Mouse (Mus musculus): ENCODE results near the gene Tenm1. TPM values are rescaled to one million over a fixed set of nuclear protein-coding genes. Genes with fewer than 3 reads are reported as not detected.

Gene Tenm1
- polyA plus RNA-seq (2015; fragmentation: Nextera tagmentation; extraction: Ambion mirVana): 0.49 and 0.54 TPM in 2 replicates

DNA sequence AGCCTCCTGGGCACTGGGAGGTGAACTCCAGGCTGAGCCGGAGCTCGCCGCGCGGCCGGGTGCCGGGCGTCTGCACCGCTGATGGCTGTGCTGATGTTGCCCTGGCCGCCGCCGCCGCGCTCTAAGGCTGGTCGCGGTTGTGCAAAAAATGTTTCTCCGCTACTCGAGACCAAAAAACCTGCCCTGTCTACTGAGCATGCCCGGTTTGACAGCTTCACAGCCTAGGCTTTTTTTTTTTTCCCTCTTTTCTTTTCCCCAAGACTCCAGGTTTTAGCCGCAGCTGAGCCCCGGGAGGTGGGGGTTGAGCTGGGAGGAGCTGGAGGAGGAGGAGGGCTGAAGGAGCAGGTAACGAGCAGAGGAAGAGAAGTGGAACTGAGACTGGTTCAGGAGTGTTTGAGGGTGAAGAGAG, at the start of gene Tenm1:
Gene Tenm1 (minus strand): TSS at position 272 of the 409 bp plus-strand sequence.
- Histone ChIP-seq H3K9me3 (no peaks in the 10 kb centered on the region), H3K27ac (no peak within 1 kb of the TSS), H3K9ac (no peak within 1 kb of the TSS), H3K4me1 (replicated peaks) (no peaks in the 10 kb centered on the region), H3K4me2 (replicated peaks) (peak within 1 kb of the TSS; percentile 71), H3K4me3 (replicated peaks) (peak within 1 kb of the TSS; percentile 35), H3K27me3 (replicated peaks) (peaks cover 5% of the 10 kb centered on the region), H3K36me3 (no peaks in the 10 kb centered on the region)
- 13% methylated on average over 22 of the region's 22 CpGs for WGBS
- ATAC-seq: peak; percentile 72

DNA sequence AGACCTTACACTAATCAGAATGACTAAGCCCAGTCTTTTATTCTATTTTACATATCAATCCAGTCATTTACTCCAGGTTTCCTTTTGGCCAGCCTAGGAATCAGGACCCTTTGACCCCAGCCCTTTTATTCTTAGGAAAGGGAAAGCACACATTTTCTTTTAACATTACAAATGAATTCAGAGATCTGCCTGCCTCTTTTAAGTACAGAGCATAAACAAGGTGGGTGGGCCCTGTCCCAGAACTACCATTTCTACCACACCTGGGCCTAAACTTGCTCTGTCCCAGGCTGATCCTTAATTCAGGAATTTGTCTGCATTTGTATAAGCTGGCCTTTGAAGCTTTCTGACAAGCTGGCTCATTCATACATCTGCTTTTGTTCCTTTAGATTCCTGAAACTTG, 38.4 kb upstream of the Tenm1 start:
- no peaks in the 10 kb centered on the region for H3K9me3 ChIP-seq
- no peaks in the 10 kb centered on the region for H3K36me3 ChIP-seq
- no peak overlapping the region for H3K4me2 ChIP-seq (replicated peaks)
- no peak for ATAC-seq
- H3K4me1 ChIP-seq (replicated peaks): no peaks in the 10 kb centered on the region
- no peaks in the 10 kb centered on the region for H3K27me3 ChIP-seq (replicated peaks)
- H3K27ac ChIP-seq: no peak overlapping the region
- H3K9ac ChIP-seq: no peak overlapping the region
- H3K4me3 ChIP-seq (replicated peaks): no peak overlapping the region

DNA sequence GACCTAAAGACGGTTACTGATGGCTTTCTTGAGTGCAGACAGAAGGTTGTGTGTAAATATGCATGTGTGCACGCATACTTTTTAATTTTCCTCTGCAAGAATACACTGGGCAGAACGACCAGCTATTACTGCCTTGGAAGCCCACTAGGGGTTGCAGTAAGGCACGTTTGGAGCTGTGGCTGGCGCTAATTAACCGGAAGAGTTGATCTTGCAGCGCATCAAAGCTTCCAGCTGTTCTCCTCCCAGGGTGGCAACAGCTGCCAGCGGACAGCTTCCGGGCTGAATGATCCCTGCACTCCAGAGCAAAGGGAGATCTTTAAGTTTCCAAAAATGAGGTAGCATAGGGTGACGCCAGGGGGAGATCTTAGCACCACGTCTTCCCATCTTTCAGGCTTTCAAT, 1.7 kb upstream of the Tenm1 start:
- Histone ChIP-seq H3K27ac (no peak overlapping the region), H3K9me3 (no peaks in the 10 kb centered on the region), H3K27me3 (replicated peaks) (peaks cover 5% of the 10 kb centered on the region), H3K4me3 (replicated peaks) (peak overlapping the region; percentile 35), H3K9ac (no peak overlapping the region), H3K36me3 (no peaks in the 10 kb centered on the region), H3K4me1 (replicated peaks) (no peaks in the 10 kb centered on the region), H3K4me2 (replicated peaks) (peak overlapping the region; percentile 71)
- WGBS: 11% methylated on average over 11 of the region's 11 CpGs
- ATAC-seq: peak; percentile 54

DNA sequence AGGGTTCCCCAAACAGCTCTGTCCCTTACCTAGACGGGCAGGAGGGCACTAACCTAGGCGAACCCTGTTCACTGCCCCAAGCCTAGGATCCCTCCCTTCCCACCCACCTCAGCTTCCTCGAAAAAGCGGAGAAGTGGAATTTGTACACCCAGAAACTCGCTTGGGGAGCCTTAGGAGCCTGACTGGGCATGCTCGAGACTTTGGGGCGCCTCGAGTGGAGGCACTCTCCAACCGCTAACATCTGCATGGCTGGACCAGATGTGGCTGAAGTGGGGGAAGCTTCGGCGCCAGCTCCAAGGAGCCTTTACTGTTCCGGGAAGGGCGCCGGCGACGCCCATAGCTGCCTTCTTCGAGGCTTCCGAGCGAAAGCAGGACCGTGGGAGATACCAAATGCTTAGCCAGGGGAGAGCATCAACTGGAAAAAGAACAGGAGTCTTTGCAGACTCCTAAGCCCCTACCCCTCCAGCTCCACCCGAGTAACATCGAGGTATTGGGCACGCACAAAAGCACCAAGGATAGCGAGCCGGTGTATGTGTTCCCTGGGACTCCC, 1.1 kb upstream of the Tenm1 start:
- H3K9ac ChIP-seq: no peak overlapping the region
- peak; percentile 63 for ATAC-seq

DNA sequence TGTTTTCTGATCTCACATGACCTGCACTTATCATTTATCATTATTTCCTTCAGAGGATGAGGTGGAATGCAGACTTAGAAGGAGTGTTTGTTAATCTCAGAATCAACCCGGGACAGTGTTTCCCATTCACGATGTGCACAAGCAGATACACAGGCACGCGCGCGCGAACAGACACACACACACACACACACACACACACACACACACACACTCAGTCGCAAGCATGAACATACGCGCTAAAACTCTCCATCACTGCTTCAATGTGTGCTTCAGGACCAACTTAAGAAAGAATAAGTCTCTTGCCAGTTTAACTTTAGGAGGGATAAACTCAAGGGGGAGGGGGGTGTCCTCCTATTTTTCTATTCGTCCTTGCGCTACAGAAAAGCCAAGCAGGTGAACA, 411 bp upstream of the Tenm1 start:
- H3K27me3 ChIP-seq (replicated peaks): peaks cover 5% of the 10 kb centered on the region
- ATAC-seq: peak; percentile 34; the same call in 1 of the 2 replicates
- 25% methylated on average over 12 of the region's 12 CpGs for WGBS

More for the DNA sequence above, 1.1 kb upstream of the Tenm1 start:
- no peaks in the 10 kb centered on the region for H3K36me3 ChIP-seq
- H3K4me1 ChIP-seq (replicated peaks): no peaks in the 10 kb centered on the region
- 24% methylated on average over 25 of the region's 25 CpGs for WGBS
- H3K9me3 ChIP-seq: no peaks in the 10 kb centered on the region
- no peak overlapping the region for H3K27ac ChIP-seq
- peaks cover 5% of the 10 kb centered on the region for H3K27me3 ChIP-seq (replicated peaks)
- H3K4me3 ChIP-seq (replicated peaks): peak overlapping the region; percentile 35
- H3K4me2 ChIP-seq (replicated peaks): peak overlapping the region; percentile 71

DNA sequence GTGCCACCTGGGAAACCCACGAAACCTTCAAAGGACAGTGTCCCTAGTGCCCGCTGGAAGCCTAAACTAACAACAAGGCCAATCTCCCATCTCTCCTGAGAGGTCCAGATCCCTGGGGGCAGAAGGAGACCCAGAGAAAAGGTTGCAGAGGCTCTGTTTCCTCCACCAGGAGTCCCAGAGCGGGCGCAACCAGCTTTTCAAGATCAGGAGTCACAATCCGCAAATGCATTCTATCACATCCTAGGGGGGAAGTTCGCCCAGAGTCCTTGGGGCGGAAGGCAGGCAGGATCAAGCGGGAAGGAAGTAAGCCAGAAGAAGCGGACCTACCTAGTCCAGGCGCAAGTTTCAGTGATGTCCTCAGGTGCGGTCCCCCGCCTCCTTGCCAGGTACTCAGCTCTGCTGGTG, 963 bp downstream of the Tenm1 start:
- Histone ChIP-seq H3K9me3 (no peaks in the 10 kb centered on the region), H3K27me3 (replicated peaks) (peaks cover 5% of the 10 kb centered on the region), H3K4me1 (replicated peaks) (no peaks in the 10 kb centered on the region), H3K9ac (no peak overlapping the region), H3K4me3 (replicated peaks) (peak overlapping the region; percentile 35), H3K27ac (no peak overlapping the region), H3K4me2 (replicated peaks) (peak overlapping the region; percentile 71), H3K36me3 (no peaks in the 10 kb centered on the region)
- no peak; the same call in 1 of the 2 replicates for ATAC-seq
- WGBS: 19% methylated on average over 12 of the region's 12 CpGs

More for the DNA sequence above, 411 bp upstream of the Tenm1 start:
- no peaks in the 10 kb centered on the region for H3K36me3 ChIP-seq
- no peaks in the 10 kb centered on the region for H3K9me3 ChIP-seq
- H3K9ac ChIP-seq: no peak overlapping the region
- H3K27ac ChIP-seq: no peak overlapping the region
- H3K4me2 ChIP-seq (replicated peaks): peak overlapping the region; percentile 71
- peak overlapping the region; percentile 35 for H3K4me3 ChIP-seq (replicated peaks)
- no peaks in the 10 kb centered on the region for H3K4me1 ChIP-seq (replicated peaks)

DNA sequence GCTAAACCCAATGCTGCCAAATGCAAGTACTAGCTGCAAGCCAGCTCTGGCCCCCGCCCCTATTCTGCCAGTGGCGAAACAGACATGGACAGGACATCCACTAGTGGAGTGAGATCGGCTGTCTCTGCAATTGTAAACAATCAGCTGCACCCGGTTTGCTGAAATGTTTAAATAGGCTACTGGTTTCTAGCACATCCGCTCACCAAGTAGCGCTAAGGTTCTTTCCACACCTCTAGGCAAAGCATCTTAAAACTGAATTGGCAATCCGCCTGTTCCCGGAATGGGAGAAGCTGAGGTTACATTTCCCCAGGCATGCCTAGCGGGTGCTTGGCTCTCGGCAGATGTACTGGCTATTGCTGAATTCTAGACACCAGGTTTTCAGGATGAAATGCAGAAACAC, 1.8 kb downstream of the Tenm1 start:
- Histone ChIP-seq H3K27me3 (replicated peaks) (peaks cover 5% of the 10 kb centered on the region), H3K9ac (no peak overlapping the region), H3K36me3 (no peaks in the 10 kb centered on the region), H3K4me2 (replicated peaks) (no peak overlapping the region), H3K27ac (no peak overlapping the region), H3K4me1 (replicated peaks) (no peaks in the 10 kb centered on the region), H3K4me3 (replicated peaks) (no peak overlapping the region), H3K9me3 (no peaks in the 10 kb centered on the region)
- no peak for ATAC-seq
- 29% methylated on average over 10 of the region's 10 CpGs for WGBS

DNA sequence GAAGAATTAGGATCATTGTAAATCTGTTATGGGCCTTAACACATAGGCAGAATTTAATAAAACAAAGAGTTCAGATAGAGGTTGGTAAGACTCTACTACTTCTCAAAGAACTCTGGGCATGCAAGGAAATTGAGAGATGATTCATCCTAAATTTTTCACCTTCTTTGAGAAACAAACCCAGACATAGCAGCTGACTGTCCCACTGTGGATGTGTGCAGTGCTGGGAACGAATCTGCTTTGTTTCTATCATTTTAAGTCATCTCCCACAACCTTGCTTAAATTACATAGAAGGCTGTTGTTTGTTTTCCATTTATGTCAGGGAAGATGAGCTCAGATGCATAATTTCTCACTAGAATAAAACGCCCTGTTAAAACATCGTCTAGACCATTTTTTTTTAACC, 31.0 kb downstream of the Tenm1 start:
- 76% methylated on average over 3 of the region's 3 CpGs for WGBS
- Histone ChIP-seq H3K36me3 (no peaks in the 10 kb centered on the region), H3K9ac (no peak overlapping the region), H3K27me3 (replicated peaks) (no peaks in the 10 kb centered on the region), H3K4me1 (replicated peaks) (no peaks in the 10 kb centered on the region), H3K4me3 (replicated peaks) (no peak overlapping the region), H3K9me3 (no peaks in the 10 kb centered on the region), H3K4me2 (replicated peaks) (no peak overlapping the region), H3K27ac (no peak overlapping the region)
- no peak for ATAC-seq

DNA sequence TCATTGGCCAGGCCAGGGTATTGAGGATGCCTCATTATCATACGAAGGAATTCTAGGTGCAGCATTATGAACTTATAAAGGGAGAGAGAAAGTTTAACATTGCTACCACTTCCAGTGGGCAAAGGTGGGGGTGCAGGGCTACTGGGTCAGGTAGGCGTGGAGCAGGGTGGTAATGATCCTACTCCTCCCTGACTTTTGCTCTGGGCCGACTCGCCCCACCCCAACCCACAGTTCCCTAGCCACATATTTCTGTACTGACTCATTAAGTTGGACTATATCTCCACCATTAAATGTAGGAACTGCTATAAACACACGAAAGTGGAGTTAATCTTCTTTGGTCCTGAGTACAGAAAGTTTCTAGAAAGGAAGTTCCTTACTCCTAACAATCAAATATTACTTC, 40.8 kb downstream of the Tenm1 start:
- H3K9ac ChIP-seq: no peak overlapping the region
- H3K4me3 ChIP-seq (replicated peaks): no peak overlapping the region
- WGBS: 59% methylated on average over 5 of the region's 5 CpGs
- H3K36me3 ChIP-seq: no peaks in the 10 kb centered on the region
- no peaks in the 10 kb centered on the region for H3K27me3 ChIP-seq (replicated peaks)
- no peaks in the 10 kb centered on the region for H3K4me1 ChIP-seq (replicated peaks)
- H3K4me2 ChIP-seq (replicated peaks): no peak overlapping the region
- H3K9me3 ChIP-seq: no peaks in the 10 kb centered on the region
- no peak overlapping the region for H3K27ac ChIP-seq
- peak; percentile 58; the same call in 1 of the 2 replicates for ATAC-seq

DNA sequence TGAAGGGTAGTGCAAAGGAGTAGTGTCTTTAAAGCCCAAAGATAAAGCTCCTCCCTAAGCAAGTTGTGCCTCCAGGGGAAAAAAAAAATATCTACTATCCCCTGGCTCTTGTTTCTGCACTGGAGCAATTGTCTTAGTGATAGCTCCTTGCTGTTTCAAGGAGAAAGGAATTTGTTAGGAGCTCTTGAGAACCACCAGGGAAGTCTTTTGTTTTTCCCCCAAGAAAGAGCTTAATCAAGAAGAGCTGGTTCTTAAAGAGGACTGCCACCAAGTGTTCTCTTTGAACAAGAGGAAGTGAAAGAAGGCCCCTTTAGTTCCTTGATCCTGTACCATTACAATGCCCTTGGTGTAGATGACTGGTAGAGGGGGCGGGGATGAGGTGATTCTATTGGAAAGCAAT, 56.4 kb downstream of the Tenm1 start:
- Histone ChIP-seq H3K36me3 (no peaks in the 10 kb centered on the region), H3K27me3 (replicated peaks) (no peaks in the 10 kb centered on the region), H3K9me3 (no peaks in the 10 kb centered on the region), H3K4me3 (replicated peaks) (no peak overlapping the region), H3K27ac (no peak overlapping the region), H3K4me2 (replicated peaks) (no peak overlapping the region), H3K9ac (no peak overlapping the region), H3K4me1 (replicated peaks) (no peaks in the 10 kb centered on the region)
- 81% methylated on average over 1 of the region's 1 CpGs for WGBS
- no peak for ATAC-seq

DNA sequence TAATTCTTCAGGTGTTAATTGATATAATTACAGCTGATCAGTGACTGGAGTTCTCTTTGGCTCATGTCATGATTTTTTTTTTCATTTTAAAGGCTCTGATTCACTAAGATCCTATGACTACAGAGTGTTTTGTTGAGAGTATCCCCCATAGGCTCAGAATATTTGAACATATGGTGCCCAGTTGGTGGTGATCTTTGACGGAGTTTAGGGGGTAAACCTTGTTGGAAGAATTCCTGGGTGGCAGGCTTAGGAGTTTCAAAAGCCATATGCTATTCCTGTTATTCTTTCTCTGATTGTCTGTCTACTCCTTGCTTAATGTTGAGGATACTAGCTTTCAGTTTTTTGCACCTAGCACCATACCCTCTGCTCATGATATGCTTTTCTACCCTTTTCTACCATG, 109.6 kb downstream of the Tenm1 start:
- H3K4me2 ChIP-seq (replicated peaks): no peak overlapping the region
- no peaks in the 10 kb centered on the region for H3K36me3 ChIP-seq
- H3K27ac ChIP-seq: no peak overlapping the region
- no peaks in the 10 kb centered on the region for H3K9me3 ChIP-seq
- no peak overlapping the region for H3K9ac ChIP-seq
- no peaks in the 10 kb centered on the region for H3K4me1 ChIP-seq (replicated peaks)
- H3K4me3 ChIP-seq (replicated peaks): no peak overlapping the region
- WGBS: 85% methylated on average over 1 of the region's 1 CpGs
- ATAC-seq: no peak
- H3K27me3 ChIP-seq (replicated peaks): no peaks in the 10 kb centered on the region

DNA sequence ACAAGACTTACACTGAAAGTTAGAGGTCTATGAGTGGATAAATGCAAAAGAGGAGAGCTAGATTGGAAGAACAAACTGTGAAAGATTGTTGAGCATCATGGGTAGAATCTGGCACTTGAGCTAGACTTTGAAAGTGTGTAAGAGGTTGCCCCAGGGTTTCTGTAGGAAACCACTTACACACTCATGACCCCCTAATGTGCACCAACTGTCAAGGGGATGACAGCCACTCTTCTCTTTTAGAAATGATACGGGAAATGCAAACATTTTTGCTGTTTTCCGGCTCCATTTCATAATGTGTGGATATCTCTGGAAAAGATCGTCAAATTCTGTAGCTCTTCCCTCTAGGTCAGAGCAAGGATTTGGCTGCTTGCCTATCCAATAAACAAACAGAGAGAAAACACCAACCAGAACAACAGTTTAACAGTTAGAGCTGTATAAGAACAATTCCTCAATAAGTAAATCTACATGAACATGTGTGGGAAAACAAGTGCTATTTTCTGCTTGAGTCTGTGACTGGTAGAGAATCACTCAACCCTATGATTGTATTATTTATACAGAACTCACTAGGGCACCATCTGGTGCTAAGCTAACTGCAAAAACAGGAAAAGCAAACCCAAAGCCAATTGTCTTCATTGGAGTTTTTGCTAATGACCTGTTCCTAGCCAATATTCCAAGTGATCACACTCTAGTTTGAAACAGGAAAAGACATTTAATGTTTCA, 111.0 kb downstream of the Tenm1 start:
- ATAC-seq: no peak
- WGBS: 84% methylated on average over 3 of the region's 3 CpGs
- no peaks in the 10 kb centered on the region for H3K9me3 ChIP-seq
- H3K4me3 ChIP-seq (replicated peaks): no peak overlapping the region
- no peaks in the 10 kb centered on the region for H3K36me3 ChIP-seq
- no peak overlapping the region for H3K9ac ChIP-seq
- H3K4me2 ChIP-seq (replicated peaks): no peak overlapping the region
- no peaks in the 10 kb centered on the region for H3K4me1 ChIP-seq (replicated peaks)
- H3K27me3 ChIP-seq (replicated peaks): no peaks in the 10 kb centered on the region
- no peak overlapping the region for H3K27ac ChIP-seq

DNA sequence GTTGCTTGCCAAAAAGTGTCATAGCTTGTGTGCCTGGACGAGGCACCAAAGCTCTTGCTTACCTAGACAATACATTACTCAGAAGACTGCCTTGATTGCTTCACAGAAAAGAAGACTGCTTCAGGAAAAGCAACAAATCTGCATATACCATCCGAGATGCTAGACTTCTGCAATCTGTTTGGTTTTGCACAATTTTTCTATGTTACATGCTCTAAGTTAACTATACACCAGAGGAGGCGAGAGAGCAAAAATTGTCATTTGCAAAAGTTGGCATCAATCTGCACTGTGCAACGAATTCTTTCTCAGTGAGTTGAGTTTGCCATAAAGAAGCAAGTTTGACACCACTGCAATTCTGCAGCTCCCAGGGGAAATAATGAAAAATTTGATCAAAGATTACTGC, 193.1 kb downstream of the Tenm1 start:
- WGBS: 70% methylated on average over 4 of the region's 4 CpGs
- no peaks in the 10 kb centered on the region for H3K4me1 ChIP-seq (replicated peaks)

More for the DNA sequence above, 193.1 kb downstream of the Tenm1 start:
- no peak overlapping the region for H3K9ac ChIP-seq
- H3K9me3 ChIP-seq: no peaks in the 10 kb centered on the region
- no peak for ATAC-seq
- H3K4me2 ChIP-seq (replicated peaks): no peak overlapping the region
- no peak overlapping the region for H3K4me3 ChIP-seq (replicated peaks)
- H3K36me3 ChIP-seq: no peaks in the 10 kb centered on the region
- no peaks in the 10 kb centered on the region for H3K27me3 ChIP-seq (replicated peaks)
- no peak overlapping the region for H3K27ac ChIP-seq
